Mouse (Mus musculus) retina, adult 2 months (tissue): Measurements from ENCODE around the gene Madd.

ENCODE experiments used
- DNase-seq: peaks from one replicate; pipeline ENCODE4 v3.0.0-alpha.2; 2012; ENCODE audit warnings: low read depth, low spot score

The Madd gene

GRCm38 (mm10) chr2:91097015-91097414, 86.6 kb downstream of the Madd start:
- no peak for DNase-seq

GRCm38 (mm10) chr2:91096524-91096923, 87.1 kb downstream of the Madd start:
- no peak for DNase-seq

DNA sequence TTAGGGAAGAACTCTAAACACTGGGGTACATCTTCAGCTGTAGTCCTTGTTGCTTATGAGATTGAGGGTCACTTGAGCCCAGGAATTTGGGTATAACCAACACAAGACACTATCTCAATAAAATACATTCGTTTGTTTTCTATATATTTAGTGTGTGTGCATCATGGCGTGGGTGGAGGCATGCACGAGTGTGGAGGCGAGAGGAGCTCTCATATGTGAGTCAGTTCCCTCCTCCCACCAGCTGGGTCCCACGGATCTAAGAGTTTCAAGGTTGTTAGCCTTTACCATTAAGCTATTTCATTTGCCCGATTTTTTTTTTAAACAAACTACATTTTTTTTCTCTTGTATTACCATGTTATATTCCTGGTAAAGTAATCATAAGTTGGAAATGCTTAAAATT, 92.8 kb downstream of the Madd start:
- DNase-seq, result no peak

GRCm38 (mm10) chr2:91090208-91090607, 93.4 kb downstream of the Madd start:
- DNase-seq, result no peak

DNA sequence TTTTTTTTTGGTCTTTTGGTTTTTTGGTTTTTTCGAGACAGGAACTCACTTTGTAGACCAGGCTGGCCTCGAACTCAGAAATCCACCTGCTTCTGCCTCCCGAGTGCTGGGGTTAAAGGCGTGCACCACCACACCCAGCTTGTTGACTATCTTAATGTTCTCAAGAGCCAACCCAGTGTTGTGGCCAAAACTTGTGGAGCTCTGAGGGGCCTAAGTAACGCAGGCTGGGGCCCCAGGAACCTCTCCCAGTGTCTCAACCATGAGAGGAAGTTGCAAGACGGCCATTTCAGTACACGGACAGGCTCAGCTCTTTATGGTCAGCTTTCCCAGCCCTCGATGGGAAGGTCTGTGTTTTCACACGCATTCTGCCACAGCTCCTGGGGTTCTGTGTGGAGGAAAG, 94.7 kb downstream of the Madd start:
- DNase-seq, result no peak

DNA sequence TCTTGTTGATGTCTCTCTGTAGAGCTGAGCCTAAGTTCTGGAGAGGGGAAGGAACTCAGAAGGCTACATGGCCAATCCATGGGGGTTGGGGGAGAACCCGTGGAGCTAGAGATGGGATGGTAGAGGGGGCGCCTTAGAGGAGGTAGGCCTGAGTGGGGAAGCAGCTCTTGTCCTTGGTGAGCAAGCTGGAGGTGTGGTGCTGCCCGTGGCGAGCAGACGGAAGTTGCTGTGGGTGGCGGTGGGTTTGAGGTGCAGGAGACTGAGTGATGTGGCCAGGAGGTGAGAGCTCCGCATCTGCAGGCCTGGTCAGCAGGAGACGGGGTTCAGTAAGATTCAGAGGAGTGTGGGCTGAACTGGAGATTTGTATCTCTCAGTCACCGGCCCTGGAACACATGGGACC, 96.2 kb downstream of the Madd start:
- no peak for DNase-seq
